Mouse (Mus musculus) MN1 (cell line): Measurements from ENCODE around the gene Nolc1.
"Not testable (repeated sequence)": the region's sequence is repeated elsewhere in the genome, so short reads cannot be mapped to it uniquely, and the experiment has no call there.

Experiments used
- DNase-seq: peaks from one replicate; pipeline ENCODE4 v3.0.0-alpha.2; 2016; ENCODE audit warnings: low spot score

Gene Nolc1

DNA sequence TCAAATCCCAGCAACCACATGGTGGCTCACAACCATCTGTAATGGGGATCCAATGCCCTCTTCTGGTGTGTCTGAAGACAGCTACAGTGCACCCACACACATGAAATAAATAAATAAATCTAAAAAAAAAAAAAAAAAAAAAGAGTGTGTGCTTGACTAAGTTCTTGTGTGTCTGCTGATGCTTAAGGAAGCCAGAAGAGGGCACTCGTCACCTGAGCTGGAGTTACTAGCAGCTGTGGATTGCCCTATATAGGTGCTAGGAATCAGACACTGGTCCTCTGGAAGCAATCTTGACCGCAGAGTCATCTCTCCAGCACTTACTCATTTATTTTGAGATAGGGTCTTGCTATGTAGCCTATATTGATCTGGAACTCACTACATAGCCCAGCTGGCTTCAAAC is 18.5 kb downstream of the Nolc1 start:
- no peak for DNase-seq

DNA sequence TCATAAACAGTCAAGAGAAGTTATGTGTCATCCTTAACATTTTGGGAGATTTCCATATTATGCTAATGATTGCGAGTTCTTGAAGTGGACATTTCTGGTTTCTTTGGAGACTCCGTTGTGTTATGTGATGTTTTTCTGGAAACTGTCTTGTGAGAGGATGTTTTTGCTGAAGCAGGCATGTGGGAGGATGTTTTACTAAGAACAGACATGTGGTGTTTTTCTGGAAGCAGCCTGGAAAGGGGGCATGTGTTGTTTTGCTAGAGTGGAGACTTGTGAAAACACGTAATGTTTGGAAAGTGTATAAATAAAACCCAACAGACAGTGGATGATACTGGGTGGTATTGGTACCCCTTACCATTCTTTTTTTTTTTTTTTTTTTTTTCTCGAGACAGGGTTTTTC is 19.6 kb downstream of the Nolc1 start:
- no peak for DNase-seq

DNA sequence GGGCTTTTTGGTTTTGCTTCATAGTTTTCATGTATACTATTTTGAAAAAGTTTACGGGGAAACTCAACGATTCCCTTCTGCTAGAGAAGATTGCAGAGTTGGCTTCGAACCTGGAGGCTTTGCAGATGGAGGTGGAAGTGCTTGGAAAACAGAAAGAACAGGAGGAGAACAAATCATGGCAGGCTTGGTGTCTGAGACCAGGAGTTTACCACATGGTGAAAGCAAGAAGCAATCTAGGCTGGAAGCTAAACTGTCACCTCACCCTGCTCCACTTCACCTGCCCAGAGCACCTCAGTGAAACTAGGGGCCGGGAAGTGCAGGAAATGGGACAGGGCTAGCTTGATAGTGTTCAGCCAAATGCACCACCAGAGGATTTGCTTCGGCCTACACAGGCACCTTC is 20.7 kb downstream of the Nolc1 start:
- DNase-seq: no peak

DNA sequence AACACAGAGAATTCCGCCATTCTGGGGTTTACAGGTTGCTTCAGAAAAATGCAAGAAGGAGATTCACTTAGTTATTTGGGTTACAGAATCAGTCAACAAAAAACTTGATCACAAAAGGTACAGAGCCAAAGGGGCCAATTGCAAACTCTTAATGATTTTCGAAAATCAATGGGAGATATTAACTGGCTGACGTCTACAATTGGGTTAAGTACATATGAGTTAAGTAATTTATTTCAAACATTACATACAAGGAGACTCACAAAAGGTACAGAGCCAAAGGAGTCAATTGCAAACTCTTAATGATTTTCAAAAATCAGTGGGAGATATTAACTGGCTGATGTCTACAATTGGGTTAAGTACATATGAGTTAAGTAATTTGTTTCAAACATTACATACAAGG is 23.9 kb downstream of the Nolc1 start:
- DNase-seq: no peak

DNA sequence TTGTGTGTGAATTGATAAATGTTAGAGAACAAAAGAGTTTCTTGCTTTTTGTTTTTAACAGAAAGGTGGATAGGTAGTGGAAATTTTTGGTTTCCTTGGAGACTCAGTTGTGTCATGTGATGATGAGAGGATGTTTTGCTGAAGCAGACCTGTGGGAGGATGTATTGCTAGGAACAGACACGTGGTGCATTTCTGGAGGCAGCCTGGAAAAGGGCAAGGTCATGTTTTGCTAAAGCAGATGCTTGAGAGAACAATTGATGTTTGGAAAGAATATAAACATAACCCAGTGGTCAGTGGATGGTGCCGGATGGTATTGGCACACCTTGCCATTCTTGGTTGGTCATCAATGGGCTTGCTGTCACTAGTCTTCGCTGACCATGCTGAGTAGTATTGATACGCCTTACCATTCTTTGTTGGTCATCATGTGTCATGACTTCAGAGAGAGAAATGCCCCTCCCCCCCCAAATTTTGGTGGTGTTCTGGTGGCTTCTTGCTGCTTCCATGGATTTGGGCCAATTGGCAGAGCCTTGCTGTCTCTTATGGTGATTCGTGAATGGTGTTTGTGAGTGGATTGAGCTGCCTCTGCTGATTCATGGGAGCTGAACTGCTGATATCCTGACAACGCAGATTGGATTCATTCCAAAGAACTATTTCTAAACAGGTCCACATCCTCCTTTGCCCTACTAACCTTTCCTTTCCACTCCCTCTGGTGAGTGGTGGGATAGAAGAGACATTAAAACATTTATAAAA is 27.9 kb downstream of the Nolc1 start:
- DNase-seq: no peak

DNA sequence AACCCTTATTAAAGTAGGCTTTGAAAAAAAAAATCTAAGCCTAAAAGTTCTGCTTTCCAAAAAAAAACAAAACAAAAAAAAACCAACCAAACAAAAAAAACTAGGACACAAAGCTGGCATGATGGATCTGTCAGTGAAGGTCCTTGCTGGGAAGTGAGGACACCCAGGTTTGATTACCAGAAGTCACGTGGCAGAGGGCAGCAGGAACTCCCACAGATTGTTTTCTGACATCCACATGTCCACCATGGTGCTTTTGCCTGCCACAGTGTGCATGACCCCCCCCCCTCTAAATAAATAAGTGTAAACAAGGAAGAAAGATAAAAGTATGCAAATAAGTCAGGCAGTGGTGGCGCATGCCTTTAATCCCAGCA is 28.5 kb downstream of the Nolc1 start:
- no peak for DNase-seq

DNA sequence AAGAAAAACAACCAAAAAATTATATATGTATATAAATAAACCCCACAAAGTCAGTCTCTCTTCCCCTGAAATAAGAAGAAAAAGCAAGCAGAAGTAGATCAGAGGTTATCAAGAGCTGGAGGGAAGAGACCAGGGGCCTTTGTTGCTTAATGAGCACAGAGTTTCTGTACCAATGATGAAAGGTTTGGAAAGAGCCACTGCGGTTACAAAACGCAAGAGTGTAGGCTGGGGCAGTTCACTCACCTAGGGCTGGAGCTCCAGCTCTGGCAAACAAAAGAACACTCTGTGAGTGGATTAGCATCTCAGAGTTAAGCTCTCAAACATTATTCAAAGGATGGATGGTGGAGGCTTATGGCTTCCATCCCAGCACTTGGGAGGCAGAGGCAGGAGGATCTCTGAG is 34.6 kb downstream of the Nolc1 start:
- DNase-seq: no peak

DNA sequence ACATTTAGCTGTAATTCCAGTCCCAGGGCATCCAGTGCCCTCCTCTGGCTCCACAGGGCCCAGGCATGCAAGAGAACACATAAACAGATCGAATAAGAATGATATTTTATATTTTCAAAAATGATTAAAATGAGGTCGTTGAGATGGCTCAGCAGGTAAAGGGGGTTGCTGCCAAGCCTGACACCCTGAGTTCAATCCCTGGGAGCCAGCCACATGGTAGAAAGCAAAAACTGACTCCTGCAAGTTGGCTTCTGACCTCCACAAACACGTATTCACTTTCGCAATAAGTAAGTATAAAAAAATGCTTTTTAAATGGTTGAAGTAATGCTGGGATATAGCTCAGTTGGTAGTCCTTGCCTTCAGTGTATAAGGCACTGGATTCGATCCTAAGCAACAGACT is 35.1 kb downstream of the Nolc1 start:
- no peak for DNase-seq

DNA sequence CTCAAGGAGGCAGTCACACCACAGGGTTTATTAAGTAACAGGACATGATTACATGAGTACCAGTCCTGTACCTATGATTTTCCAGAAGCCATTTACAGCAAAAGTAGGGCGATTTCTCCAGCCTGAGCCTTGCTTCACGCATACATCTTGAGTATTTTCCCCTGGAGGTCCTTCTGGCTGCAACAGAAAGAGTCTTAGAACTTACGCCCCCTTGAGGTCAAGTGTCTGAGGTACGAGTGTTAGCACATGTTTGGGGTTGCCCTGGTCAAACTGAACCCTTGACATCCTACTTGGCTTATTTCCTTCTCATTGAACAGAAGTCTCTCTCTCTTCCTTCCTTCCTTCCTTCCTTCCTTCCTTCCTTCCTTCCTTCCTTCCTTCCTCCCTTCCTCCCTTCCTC is 39.0 kb downstream of the Nolc1 start:
- DNase-seq: no peak

DNA sequence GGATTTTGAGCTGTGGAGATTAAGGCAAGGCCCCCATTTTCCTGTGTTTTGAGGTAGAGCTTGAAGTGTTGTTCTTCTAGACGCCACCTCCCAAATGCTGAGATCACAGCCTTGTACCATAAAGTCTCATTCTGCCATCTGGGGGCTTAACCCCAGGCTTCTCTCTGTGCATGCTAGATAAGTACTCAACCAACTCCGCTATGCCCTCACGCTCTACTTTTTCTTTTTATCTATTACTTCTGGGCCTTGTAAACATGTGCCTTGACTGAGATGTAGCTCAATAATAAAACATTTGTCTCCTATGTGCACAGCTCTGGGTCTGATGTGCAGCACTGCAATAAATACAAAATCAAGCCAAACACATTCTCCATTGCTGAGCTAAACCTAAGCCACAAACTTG is 43.8 kb downstream of the Nolc1 start:
- no peak for DNase-seq

DNA sequence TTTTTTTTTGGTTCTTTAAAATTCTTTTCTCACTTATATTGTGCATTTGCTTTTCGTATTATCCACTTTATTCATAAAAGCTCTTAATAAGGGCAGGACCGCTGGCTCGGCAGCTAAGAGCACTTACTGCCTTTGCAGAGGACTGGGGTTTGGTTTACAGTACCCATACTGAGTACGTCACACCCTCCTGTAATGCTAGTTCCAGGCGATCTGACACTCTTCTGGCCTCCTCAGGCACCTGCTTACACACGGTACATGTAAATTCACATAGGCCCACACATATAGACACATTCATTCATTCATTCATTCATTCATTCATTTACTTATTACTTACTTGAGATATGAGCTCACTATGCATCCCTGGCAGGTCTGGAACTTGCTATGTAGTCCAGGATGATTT is 45.2 kb downstream of the Nolc1 start:
- DNase-seq: no peak

DNA sequence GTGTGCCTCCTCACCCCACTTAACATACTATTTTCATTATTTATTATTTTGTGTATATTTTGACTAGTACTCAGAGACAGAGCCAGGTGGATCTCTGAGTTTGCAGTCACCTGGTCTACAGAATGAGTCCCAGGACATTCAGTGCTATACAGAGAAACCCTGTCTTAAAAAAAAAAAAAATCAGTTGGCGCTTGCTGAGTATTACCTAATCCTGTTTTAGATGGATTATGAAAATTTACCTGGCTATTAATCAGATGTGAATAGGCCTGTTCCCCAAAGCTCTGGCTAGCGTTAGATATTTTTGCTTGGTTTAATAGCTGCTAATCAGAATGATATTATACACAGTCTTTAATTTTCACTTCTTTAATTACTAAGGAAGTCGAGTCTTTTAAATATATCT is 48.2 kb downstream of the Nolc1 start:
- no peak for DNase-seq

DNA sequence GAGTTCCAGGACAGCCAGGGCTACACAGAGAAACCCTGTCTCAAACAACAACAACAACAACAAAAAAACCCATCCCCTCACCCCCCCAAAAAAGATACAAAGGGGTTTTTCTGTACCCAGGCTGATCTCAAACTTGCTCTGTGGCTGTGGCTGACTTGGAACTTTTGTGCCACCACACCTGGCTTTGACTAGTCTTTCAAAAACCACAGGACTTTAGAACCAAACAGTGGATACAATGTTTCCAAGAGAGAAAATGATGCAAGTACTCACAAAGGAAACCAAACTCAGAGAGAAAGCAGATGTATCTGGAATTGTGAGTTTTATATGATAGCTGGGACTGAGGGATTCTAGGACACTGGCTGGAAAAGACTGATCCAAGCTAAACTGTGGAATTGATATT is 49.0 kb downstream of the Nolc1 start:
- DNase-seq: no peak

DNA sequence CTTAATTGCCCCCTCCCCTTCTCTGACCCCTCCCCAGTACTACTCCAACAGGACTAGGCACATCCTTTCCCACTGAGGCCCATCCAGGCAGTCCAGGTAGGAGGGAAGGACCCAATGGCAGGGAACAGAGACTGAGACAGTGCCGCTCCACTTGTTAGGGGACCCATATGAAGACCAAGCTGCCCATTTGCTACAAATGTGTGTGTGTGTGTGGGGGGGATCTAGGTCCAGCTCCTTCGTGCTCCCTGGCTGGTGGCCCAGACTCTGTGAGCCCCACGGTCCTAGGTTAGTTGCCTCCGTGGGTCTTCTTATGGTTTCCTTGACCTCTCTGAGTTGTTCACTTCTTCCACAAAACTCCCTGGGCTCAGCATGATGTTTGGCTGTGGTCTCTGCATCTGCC is 50.6 kb downstream of the Nolc1 start:
- no peak for DNase-seq

DNA sequence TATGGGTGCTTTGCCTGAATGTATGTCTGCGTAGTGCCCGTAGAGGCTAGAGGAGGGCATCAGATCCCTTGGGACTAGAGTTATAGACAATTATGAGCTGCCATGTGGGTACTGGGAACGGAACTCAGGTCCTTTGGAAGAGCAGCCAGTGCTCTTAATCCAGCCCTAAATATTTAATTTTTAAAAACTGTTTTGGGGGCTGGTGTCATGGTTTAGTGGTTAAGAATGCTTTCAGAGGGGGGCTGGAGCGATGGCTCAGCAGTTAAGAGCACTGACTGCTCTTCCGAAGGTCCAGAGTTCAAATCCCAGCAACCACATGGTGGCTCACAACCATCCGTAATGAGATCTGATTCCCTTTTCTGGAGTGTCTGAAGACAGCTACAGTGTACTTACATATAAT is 54.1 kb downstream of the Nolc1 start:
- DNase-seq: not testable (repeated sequence)

DNA sequence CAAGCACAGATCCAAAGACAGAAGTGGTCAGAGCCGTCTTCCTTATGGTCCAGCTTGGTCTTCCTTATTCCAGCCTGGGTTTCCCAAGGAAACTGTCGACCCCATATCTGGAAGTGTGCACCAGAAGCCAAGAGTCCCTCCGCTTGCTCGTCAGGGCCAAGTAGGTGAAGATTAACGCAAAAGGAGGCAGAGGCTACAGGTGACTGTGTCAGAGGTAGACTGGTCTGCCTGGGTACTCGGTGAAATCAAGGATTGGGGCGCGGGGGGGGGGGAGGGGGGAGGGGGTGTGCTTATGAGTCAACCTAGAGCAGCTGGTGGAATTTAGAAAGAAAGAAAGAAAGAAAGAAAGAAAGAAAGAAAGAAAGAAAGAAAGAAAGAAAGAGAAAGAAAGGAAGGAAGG is 55.6 kb downstream of the Nolc1 start:
- no peak for DNase-seq

DNA sequence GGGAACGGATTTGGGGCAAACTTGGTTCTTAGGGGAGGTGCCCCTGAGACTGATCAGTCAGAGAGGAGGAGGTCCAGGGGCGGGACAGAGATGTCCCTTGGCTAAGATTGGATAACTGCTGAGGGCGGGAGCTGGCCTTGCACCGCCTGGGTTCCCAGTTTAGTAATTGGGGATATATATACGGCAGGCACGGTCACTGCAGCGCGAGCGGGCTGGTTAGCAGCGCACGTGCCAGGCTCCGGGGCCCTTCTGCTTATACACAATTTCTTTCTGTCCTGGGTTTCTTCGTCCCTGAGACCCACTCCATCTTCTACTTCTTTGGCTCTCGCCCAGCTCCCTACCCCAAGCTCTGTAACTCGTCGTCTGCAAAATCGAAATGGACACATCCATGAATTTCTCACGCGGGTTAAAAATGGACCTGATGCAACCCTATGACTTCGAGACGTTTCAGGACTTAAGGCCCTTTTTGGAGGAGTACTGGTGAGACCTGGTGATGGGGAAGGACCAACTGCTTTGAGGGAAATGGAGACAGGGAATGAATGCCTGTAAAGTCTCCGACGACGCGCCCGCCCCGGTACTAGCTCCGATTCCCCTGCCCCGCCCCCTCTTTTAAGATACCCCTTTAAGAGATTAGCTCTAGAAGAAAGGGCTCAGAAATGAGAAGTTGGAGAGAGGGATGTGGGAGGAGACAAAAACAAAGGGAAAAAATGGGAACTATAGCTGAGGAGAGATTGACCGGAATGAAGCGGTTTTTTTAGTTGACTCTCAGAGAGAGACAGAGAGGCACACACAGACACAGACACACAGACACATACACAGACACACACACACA is 56.2 kb downstream of the Nolc1 start, which contains the start of gene Elovl3:
Gene Elovl3, plus strand, starts transcription at position 204 of the 832 bp plus-strand sequence.
- DNase-seq: peak; percentile 49

DNA sequence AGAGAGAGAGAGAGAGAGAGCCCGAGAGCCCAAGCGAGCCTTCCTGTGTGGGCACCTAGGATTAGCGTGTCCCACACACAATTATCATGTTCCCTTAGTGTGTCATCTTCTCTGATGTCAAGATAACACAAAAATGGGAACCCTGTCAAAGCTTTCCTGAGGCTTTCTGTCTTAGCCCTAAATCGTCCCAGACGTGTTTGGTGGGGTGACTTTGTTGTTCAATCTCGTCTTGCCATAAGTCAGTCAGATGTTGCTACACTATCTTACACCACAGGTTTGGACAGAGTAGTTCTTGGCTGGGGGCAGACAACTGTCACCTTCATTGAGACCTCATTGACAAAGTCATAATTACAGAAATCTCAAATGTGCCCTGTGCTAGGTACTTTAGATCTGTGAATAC is 56.9 kb downstream of the Nolc1 start:
- no peak for DNase-seq
